22 mouse cellular contexts compared by ENCODE assay signal in the genomic region with DNA sequence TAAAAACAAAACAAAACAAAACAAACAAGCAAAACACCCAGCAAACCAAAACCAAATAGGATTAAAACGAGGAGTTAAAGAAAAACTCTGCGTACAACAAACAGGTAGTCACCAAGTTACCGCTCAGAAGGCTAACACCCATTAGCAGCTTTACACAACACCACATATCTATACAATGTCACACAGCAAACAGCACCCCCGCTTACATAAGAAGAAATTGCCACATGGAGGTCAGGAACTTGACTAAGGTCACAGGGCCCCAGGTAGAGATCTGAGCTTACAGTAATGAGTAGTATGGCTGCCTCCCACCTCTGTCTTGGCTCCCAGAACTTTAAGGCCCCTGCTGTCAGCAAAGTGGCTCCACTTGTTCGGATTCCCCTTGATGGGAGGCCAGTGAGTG. TPM values are rescaled to one million over a fixed set of nuclear protein-coding genes. Genes with fewer than 3 reads are reported as not detected.
DNase-seq lines count a peak whose midpoint lies in the region; ATAC-seq lines count a peak whose summit lies in the region.
"Had no signal": no experiment of that assay in that cellular context is flagged by ENCODE, and none has a peak within 500 bp of the region (broad histone marks: within the 10 kb centered on the region; RNA-seq: fewer than 3 reads in every experiment).

No protein-coding gene starts in this region.

- no peak for DNase-seq in heart, postnatal 36 days
- DNase-seq in liver, result no peak
- DNase-seq in gonadal fat pad, adult 2 months (ENCODE audit: low read depth), result peak; percentile 19
- DNase-seq in gastrocnemius, postnatal 10 days, result no peak
- DNase-seq: adrenal gland, postnatal 25 days; cerebellum, adult 8-10 months; forebrain, postnatal 0 days; gastrocnemius, adult 2 months; heart, adult 2 months; lung, adult 18-20 months; lung, postnatal 4 days; thymus, adult 18-20 months had no signal

- H3K9ac ChIP-seq in heart, embryonic 14.5 days (ENCODE audit: low read length), result no peak overlapping the region
- H3K9ac ChIP-seq in liver, embryonic 12.5 days, result no peak overlapping the region
- H3K9ac ChIP-seq in stomach, embryonic 15.5 days, result no peak overlapping the region
- H3K9ac ChIP-seq: embryonic facial prominence, embryonic 13.5 days; forebrain, postnatal 0 days; hindbrain, embryonic 12.5 days; midbrain, embryonic 12.5 days had no signal

- H3K36me3 ChIP-seq in heart, embryonic 14.5 days (ENCODE audit: control insufficient read depth, insufficient read depth, low read length), result no peaks in the 10 kb centered on the region
- peaks cover 9% of the 10 kb centered on the region; the same call in 1 of the 2 replicates for H3K36me3 ChIP-seq in liver, embryonic 12.5 days
- no peaks in the 10 kb centered on the region for H3K36me3 ChIP-seq in stomach, embryonic 15.5 days
- H3K36me3 ChIP-seq: embryonic facial prominence, embryonic 13.5 days; hindbrain, embryonic 12.5 days; midbrain, embryonic 12.5 days had no signal

- peak overlapping the region; percentile 53 to 56 for H3K27ac ChIP-seq in heart, embryonic 14.5 days (replicated peaks in 1 of 2; ENCODE audit: control insufficient read depth in 1 of 2, insufficient read depth in 1 of 2, low read depth in 2 of 2, low read length in 2 of 2)
- no peak overlapping the region for H3K27ac ChIP-seq in liver, embryonic 12.5 days
- peak overlapping the region; percentile 55 for H3K27ac ChIP-seq in stomach, embryonic 15.5 days
- H3K27ac ChIP-seq: embryonic facial prominence, embryonic 13.5 days; gastrocnemius, adult 2 months; heart, adult 2 months; hindbrain, embryonic 12.5 days; midbrain, embryonic 12.5 days had no signal

- 85% methylated on average over 5 of the region's 5 CpGs for WGBS in heart, embryonic 14.5 days
- WGBS in liver, embryonic 12.5 days (ENCODE audit: insufficient replicate concordance), result 73% methylated on average over 5 of the region's 5 CpGs
- 88% methylated on average over 5 of the region's 5 CpGs for WGBS in stomach, embryonic 15.5 days

- no peak overlapping the region for H3K4me3 ChIP-seq in heart, embryonic 14.5 days (ENCODE audit: control insufficient read depth in 1 of 2, insufficient read depth in 1 of 2, low read depth in 1 of 2, low read length in 2 of 2)
- no peak overlapping the region for H3K4me3 ChIP-seq in liver, embryonic 12.5 days
- no peak overlapping the region for H3K4me3 ChIP-seq in stomach, embryonic 15.5 days (replicated peaks)
- H3K4me3 ChIP-seq: embryonic facial prominence, embryonic 13.5 days; gastrocnemius, adult 2 months; heart, adult 2 months; hindbrain, embryonic 12.5 days; midbrain, embryonic 12.5 days had no signal

- ATAC-seq in heart, embryonic 14.5 days (ENCODE audit: insufficient number of reproducible peaks, insufficient read depth, low FRiP score, low read depth), result no peak
- 0 out of 2 replicates have a peak, but pooled peaks have one; percentile 24 for ATAC-seq in liver, embryonic 12.5 days
- no peak for ATAC-seq in stomach, embryonic 15.5 days (ENCODE audit: insufficient read depth, low FRiP score, low read depth)
- ATAC-seq: activated CD4-positive, CD25-positive, alpha-beta regulatory T cell, adult 4 months; forebrain, postnatal 0 days; intestine, embryonic 16.5 days; Patski had no signal

- H3K27me3 ChIP-seq in heart, embryonic 14.5 days (ENCODE audit: control insufficient read depth, insufficient read depth, low read length), result no peaks in the 10 kb centered on the region
- no peaks in the 10 kb centered on the region for H3K27me3 ChIP-seq in liver, embryonic 12.5 days (replicated peaks)
- H3K27me3 ChIP-seq in stomach, embryonic 15.5 days (replicated peaks), result no peaks in the 10 kb centered on the region
- H3K27me3 ChIP-seq: embryonic facial prominence, embryonic 13.5 days; hindbrain, embryonic 12.5 days; midbrain, embryonic 12.5 days; Patski had no signal

- H3K4me1 ChIP-seq in heart, embryonic 14.5 days (ENCODE audit: control insufficient read depth in 2 of 2, insufficient read depth in 2 of 2, low read length in 2 of 2), result peaks cover 17 to 27% of the 10 kb centered on the region in 2 experiments
- H3K4me1 ChIP-seq in liver, embryonic 12.5 days, result peaks cover 26% of the 10 kb centered on the region
- H3K4me1 ChIP-seq in stomach, embryonic 15.5 days, result peaks cover 44% of the 10 kb centered on the region

- no peaks in the 10 kb centered on the region for H3K9me3 ChIP-seq in heart, embryonic 14.5 days (ENCODE audit: control insufficient read depth, low read length)
- no peaks in the 10 kb centered on the region for H3K9me3 ChIP-seq in liver, embryonic 12.5 days (replicated peaks)
- no peaks in the 10 kb centered on the region for H3K9me3 ChIP-seq in stomach, embryonic 15.5 days
- H3K9me3 ChIP-seq: embryonic facial prominence, embryonic 13.5 days; hindbrain, embryonic 12.5 days; midbrain, embryonic 12.5 days had no signal

- intact Hi-C loops in heart, postnatal 36 days (cut with DNase I), result no loop called here

- H3K4me2 ChIP-seq in heart, embryonic 14.5 days (ENCODE audit: low read length), result no peak overlapping the region
- no peak overlapping the region for H3K4me2 ChIP-seq in liver, embryonic 12.5 days
- H3K4me2 ChIP-seq in stomach, embryonic 15.5 days, result no peak overlapping the region
- H3K4me2 ChIP-seq: embryonic facial prominence, embryonic 13.5 days; hindbrain, embryonic 12.5 days; midbrain, embryonic 12.5 days had no signal

RNA-seq across cellular contexts. Expression of gene Wnt11, which starts 59.4 kb away (rescaled TPM):
- 13.5 and 14.7 TPM in 2 replicates for polyA plus RNA-seq in heart, embryonic 14.5 days (2014; fragmentation: Nextera tagmentation; extraction: Ambion mirVana)
- total RNA-seq in heart, postnatal 36 days (2021), result 1 to 10 TPM; 5.1 to 9.2 TPM
- 3.6 and 3.9 TPM in 2 replicates for polyA plus RNA-seq in liver, embryonic 12.5 days (2016; fragmentation: Nextera tagmentation; extraction: Ambion mirVana)
- polyA plus RNA-seq in gonadal fat pad, adult 2 months (2012; rRNA removed), result 6.5 and 6.7 TPM in 2 replicates
- polyA plus RNA-seq in stomach, embryonic 15.5 days (2015; fragmentation: Nextera tagmentation; extraction: Ambion mirVana), result 3.8 and 5.5 TPM in 2 replicates
- total RNA-seq in gastrocnemius, postnatal 10 days (2021), result 10 to 100 TPM; 10.5 to 12.8 TPM
- total RNA-seq: common myeloid progenitor, adult 5-6 weeks had no signal
- polyA plus RNA-seq: activated CD4-positive, CD25-positive, alpha-beta regulatory T cell, adult 4 months had no signal
